Mouse (Mus musculus) C2C12 (cell line): ENCODE results near the gene Clec16a. TPM values are rescaled to one million over a fixed set of nuclear protein-coding genes. Genes with fewer than 3 reads are reported as not detected.

ENCODE experiments used
- H3K27me3 ChIP-seq: one replicate; pipeline ENCODE4 v1.6.1; 2011; ENCODE audit not compliant: control insufficient read depth, insufficient read depth, insufficient read length
- H3K36me3 ChIP-seq: one replicate; pipeline ENCODE4 v1.6.1; 2011; ENCODE audit not compliant: control insufficient read depth, insufficient read depth
- H3K4me3 ChIP-seq: one replicate; pipeline ENCODE4 v1.5.1; 2011; ENCODE audit warnings: mild to moderate bottlenecking, control low read depth; ENCODE audit not compliant: poor library complexity, insufficient read depth, severe bottlenecking
- H3K79me2 ChIP-seq: one replicate; pipeline ENCODE4 v1.6.1; 2011; ENCODE audit not compliant: control insufficient read depth, insufficient read depth
- H3K79me3 ChIP-seq: one replicate; pipeline ENCODE4 v1.6.1; 2011; ENCODE audit warnings: low read depth, control low read depth
- H3ac ChIP-seq: one replicate; pipeline ENCODE3; 2011; ENCODE audit warnings: low read depth; ENCODE audit not compliant: control insufficient read depth, insufficient read length
- CEBPB ChIP-seq: IDR thresholded peaks from one replicate; pipeline ENCODE4 v1.6.1; 2011; ENCODE audit warnings: low read depth, mild to moderate bottlenecking, control low read depth, moderate library complexity
- CTCF ChIP-seq: IDR thresholded peaks from one replicate; pipeline ENCODE4 v1.5.1; 2011; ENCODE audit not compliant: control insufficient read depth, insufficient read depth, insufficient read length
- FOSL1 ChIP-seq: IDR thresholded peaks from one replicate; pipeline ENCODE4 v1.8.0; 2011; ENCODE audit warnings: mild to moderate bottlenecking, low read length; ENCODE audit not compliant: poor library complexity, insufficient read depth, severe bottlenecking
- MAX ChIP-seq: IDR thresholded peaks from one replicate; pipeline ENCODE4 v1.6.1; 2011; ENCODE audit warnings: mild to moderate bottlenecking, control low read depth
- MYOD1 ChIP-seq: IDR thresholded peaks from one replicate; pipeline ENCODE4 v1.6.1; 2011; ENCODE audit warnings: low read depth; ENCODE audit not compliant: control insufficient read depth, insufficient read length
- MYOG ChIP-seq: IDR thresholded peaks from one replicate; pipeline ENCODE4 v1.6.1; 2011; ENCODE audit not compliant: control insufficient read depth, insufficient read length; ENCODE audit errors: extremely low read depth
- USF1 ChIP-seq: IDR thresholded peaks from one replicate; pipeline ENCODE4 v1.6.1; 2011; ENCODE audit warnings: low read depth, mild to moderate bottlenecking, control low read depth, moderate library complexity
- polyA plus RNA-seq: library from polyadenylated mRNA; unstranded; fragments of >200 nt; fragmentation: generic; extraction: Trizol; gene quantifications from one replicate; pipeline ENCODE4 v1.2.1, GENCODE M21; 2012; ENCODE audit warnings: missing spikeins

Clec16a gene
- polyA plus RNA-seq, 1 experiment, result 10.0 TPM

GRCm38 (mm10) chr16:10783883-10784792, 239.0 kb downstream of the Clec16a start:
- Histone ChIP-seq H3K79me2 (peaks cover 25% of the 10 kb centered on the region), H3K27me3 (no peaks in the 10 kb centered on the region), H3K36me3 (no peaks in the 10 kb centered on the region), H3ac (peak overlapping the region; percentile 90), H3K4me3 (peak overlapping the region; percentile 64), H3K79me3 (peaks cover 13% of the 10 kb centered on the region)
- no peak for TF ChIP-seq USF1
- no peak for TF ChIP-seq FOSL1
- peak; percentile 44 for TF ChIP-seq CTCF
- TF ChIP-seq CEBPB, result no peak
- peak; percentile 41 for TF ChIP-seq MAX

GRCm38 (mm10) chr16:10784793-10785370, 239.7 kb downstream of the Clec16a start:
- Histone ChIP-seq H3K36me3 (no peaks in the 10 kb centered on the region), H3K79me2 (peaks cover 25% of the 10 kb centered on the region), H3K27me3 (no peaks in the 10 kb centered on the region), H3K4me3 (peak overlapping the region; percentile 64), H3ac (peak overlapping the region; percentile 90), H3K79me3 (peaks cover 13% of the 10 kb centered on the region)
- TF ChIP-seq MAX (no peak), MYOG (no peak), CTCF (peak; percentile 91), MYOD1 (no peak)

- H3K4me3 ChIP-seq, result peak within 1 kb of the TSS; percentile 64
- peak within 1 kb of the TSS; percentile 90 for H3ac ChIP-seq
- H3K79me2 ChIP-seq, result peaks cover 25% of the 10 kb centered on the region
- H3K79me3 ChIP-seq, result peaks cover 13% of the 10 kb centered on the region
- TF ChIP-seq MAX, result peak; percentile 45
- TF ChIP-seq MYOD1, result no peak
- no peaks in the 10 kb centered on the region for H3K27me3 ChIP-seq
- H3K36me3 ChIP-seq, result no peaks in the 10 kb centered on the region
Measured at GRCm38 (mm10) chr16:10785371-10786231, 240.5 kb downstream of the Clec16a start, which contains the start of gene Socs1. Gene Socs1, minus strand, starts transcription at chr16:10785536.

GRCm38 (mm10) chr16:10786288-10786687, 241.1 kb downstream of the Clec16a start:
- H3K79me3 ChIP-seq, result peaks cover 13% of the 10 kb centered on the region
- peak overlapping the region; percentile 64 for H3K4me3 ChIP-seq
- no peaks in the 10 kb centered on the region for H3K36me3 ChIP-seq
- peak; percentile 56 for TF ChIP-seq CTCF
- TF ChIP-seq FOSL1, result no peak
- TF ChIP-seq USF1, result no peak
- TF ChIP-seq MAX, result peak; percentile 64
- no peaks in the 10 kb centered on the region for H3K27me3 ChIP-seq
- H3ac ChIP-seq, result peak overlapping the region; percentile 50
- peaks cover 25% of the 10 kb centered on the region for H3K79me2 ChIP-seq

- Histone ChIP-seq H3K27me3 (no peaks in the 10 kb centered on the region), H3K79me3 (peaks cover 13% of the 10 kb centered on the region), H3K79me2 (peaks cover 25% of the 10 kb centered on the region), H3ac (no peak overlapping the region), H3K36me3 (no peaks in the 10 kb centered on the region), H3K4me3 (no peak overlapping the region)
- TF ChIP-seq MAX (no peak), MYOG (no peak), CTCF (no peak), USF1 (no peak), CEBPB (no peak), MYOD1 (no peak), FOSL1 (no peak)
Measured at GRCm38 (mm10) chr16:10786782-10787547, 241.8 kb downstream of the Clec16a start.
